Mouse (Mus musculus): Measurements from ENCODE around the gene Ddx54.

DNA sequence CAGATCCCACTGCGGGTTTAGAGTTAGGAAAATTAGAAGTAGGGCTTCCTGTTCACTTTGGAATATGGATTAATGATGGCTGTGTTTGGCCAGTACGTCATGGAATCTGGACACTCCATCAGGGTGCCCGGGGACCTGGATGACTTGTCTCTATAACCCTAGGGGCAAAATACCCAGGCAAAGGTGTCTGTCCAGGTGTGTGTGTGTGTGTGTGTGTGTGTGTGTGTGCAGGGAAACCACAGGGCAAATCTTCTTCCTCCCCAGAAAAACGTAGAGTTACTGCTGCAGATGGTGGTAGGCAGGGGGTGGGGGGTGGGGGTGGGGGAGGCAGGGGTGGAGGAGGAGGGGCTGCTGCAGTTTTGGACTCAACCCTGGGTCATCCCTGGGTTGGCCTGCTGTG is 34.8 kb downstream of the Ddx54 start:
- no peak for TF ChIP-seq CTCF (IDR thresholded peaks at IDR 0.05; ENCODE audit: low read depth)
- no peak for TF ChIP-seq EP300 (IDR thresholded peaks at IDR 0.05; ENCODE audit: low read depth)
